Mouse (Mus musculus): ENCODE results near the gene Acap1. TPM values are rescaled to one million over a fixed set of nuclear protein-coding genes. Genes with fewer than 3 reads are reported as not detected.

Gene Acap1
- polyA plus RNA-seq (2014; fragmentation: Illumina TruSeq; extraction: RNeasy Lipid Tissue Mini Kit (QIAGEN cat#74804); ENCODE audit: low read depth, low replicate concordance): 0.57 TPM

GRCm38 (mm10) chr11:69895291-69895690 is at the start of gene Acap1:
Acap1 (minus strand) TSS chr11:69895539.

GRCm38 (mm10) chr11:69935137-69935879 is 40.0 kb upstream of the Acap1 start, which contains the start of gene Ybx2:
Ybx2 (plus strand) TSS chr11:69935796.

GRCm38 (mm10) chr11:69921114-69922011 is 26.0 kb upstream of the Acap1 start, which contains the start of gene Eif5a:
Eif5a (minus strand) TSS chr11:69921958.

GRCm38 (mm10) chr11:69913554-69914371 is 18.4 kb upstream of the Acap1 start, which contains the start of gene Gps2:
Gps2 (plus strand) TSS chr11:69913888.

GRCm38 (mm10) chr11:69900471-69901405 is 5.4 kb upstream of the Acap1 start, which contains the start of the genes 2810408A11Rik and Neurl4:
2810408A11Rik (minus strand) TSS chr11:69900987.
Neurl4 (plus strand) TSS chr11:69901072.

GRCm38 (mm10) chr11:69880853-69881603 is 14.3 kb downstream of the Acap1 start, which contains the start of gene Kctd11:
Kctd11 (minus strand) TSS chr11:69881406.

GRCm38 (mm10) chr11:69877878-69878277 is 17.5 kb downstream of the Acap1 start, which contains the start of gene Tmem95:
Tmem95 (minus strand) TSS chr11:69878018.

GRCm38 (mm10) chr11:69858113-69858998 is 37.0 kb downstream of the Acap1 start, which contains the start of gene Tnk1:
Tnk1 (minus strand) TSS chr11:69858730.

GRCm38 (mm10) chr11:69846198-69846680 is 49.1 kb downstream of the Acap1 start, which contains the start of gene Plscr3:
Plscr3 (plus strand) TSS chr11:69846376.

GRCm38 (mm10) chr11:69837952-69838713 is 57.2 kb downstream of the Acap1 start, which contains the start of gene Tmem256:
Tmem256 (plus strand) TSS chr11:69838514.

GRCm38 (mm10) chr11:69837604-69837951 is 57.8 kb downstream of the Acap1 start, which contains the start of gene Nlgn2:
Nlgn2 (minus strand) TSS chr11:69837784.

Other genes with a start within 250 kb of the Acap1 start
- not detected for gene Sox15, start 240.2 kb downstream of the Acap1 start, polyA plus RNA-seq (2014; fragmentation: Illumina TruSeq; extraction: RNeasy Lipid Tissue Mini Kit (QIAGEN cat#74804); ENCODE audit: low read depth, low replicate concordance)
- 20.3 TPM for gene Mpdu1, start 232.9 kb downstream of the Acap1 start, polyA plus RNA-seq (2014; fragmentation: Illumina TruSeq; extraction: RNeasy Lipid Tissue Mini Kit (QIAGEN cat#74804); ENCODE audit: low read depth, low replicate concordance)
- gene Cd68, start 229.4 kb downstream of the Acap1 start, polyA plus RNA-seq (2014; fragmentation: Illumina TruSeq; extraction: RNeasy Lipid Tissue Mini Kit (QIAGEN cat#74804); ENCODE audit: low read depth, low replicate concordance): 2.6 TPM
- 463 TPM for gene Eif4a1, start 223.1 kb downstream of the Acap1 start, polyA plus RNA-seq (2014; fragmentation: Illumina TruSeq; extraction: RNeasy Lipid Tissue Mini Kit (QIAGEN cat#74804); ENCODE audit: low read depth, low replicate concordance)
- gene Senp3, start 213.5 kb downstream of the Acap1 start, polyA plus RNA-seq (2014; fragmentation: Illumina TruSeq; extraction: RNeasy Lipid Tissue Mini Kit (QIAGEN cat#74804); ENCODE audit: low read depth, low replicate concordance): 129 TPM
- gene Tnfsf13, start 209.8 kb downstream of the Acap1 start, polyA plus RNA-seq (2014; fragmentation: Illumina TruSeq; extraction: RNeasy Lipid Tissue Mini Kit (QIAGEN cat#74804); ENCODE audit: low read depth, low replicate concordance): 38.2 TPM
- gene Tnfsf12, start 199.7 kb downstream of the Acap1 start, polyA plus RNA-seq (2014; fragmentation: Illumina TruSeq; extraction: RNeasy Lipid Tissue Mini Kit (QIAGEN cat#74804); ENCODE audit: low read depth, low replicate concordance): 1.6 TPM
- 8.2 TPM for gene Tnfsfm13, start 199.4 kb downstream of the Acap1 start, polyA plus RNA-seq (2014; fragmentation: Illumina TruSeq; extraction: RNeasy Lipid Tissue Mini Kit (QIAGEN cat#74804); ENCODE audit: low read depth, low replicate concordance)
- gene Polr2a, start 136.9 kb downstream of the Acap1 start, polyA plus RNA-seq (2014; fragmentation: Illumina TruSeq; extraction: RNeasy Lipid Tissue Mini Kit (QIAGEN cat#74804); ENCODE audit: low read depth, low replicate concordance): 25.7 TPM
- gene Slc35g3, start 133.6 kb downstream of the Acap1 start, polyA plus RNA-seq (2014; fragmentation: Illumina TruSeq; extraction: RNeasy Lipid Tissue Mini Kit (QIAGEN cat#74804); ENCODE audit: low read depth, low replicate concordance): not detected
- gene Zbtb4, start 129.6 kb downstream of the Acap1 start, polyA plus RNA-seq (2014; fragmentation: Illumina TruSeq; extraction: RNeasy Lipid Tissue Mini Kit (QIAGEN cat#74804); ENCODE audit: low read depth, low replicate concordance): 17.7 TPM
- 4.0 TPM for gene Chrnb1, start 99.6 kb downstream of the Acap1 start, polyA plus RNA-seq (2014; fragmentation: Illumina TruSeq; extraction: RNeasy Lipid Tissue Mini Kit (QIAGEN cat#74804); ENCODE audit: low read depth, low replicate concordance)
- 9.5 TPM for gene Fgf11, start 93.7 kb downstream of the Acap1 start, polyA plus RNA-seq (2014; fragmentation: Illumina TruSeq; extraction: RNeasy Lipid Tissue Mini Kit (QIAGEN cat#74804); ENCODE audit: low read depth, low replicate concordance)
- 11.7 TPM for gene Tmem102, start 89.9 kb downstream of the Acap1 start, polyA plus RNA-seq (2014; fragmentation: Illumina TruSeq; extraction: RNeasy Lipid Tissue Mini Kit (QIAGEN cat#74804); ENCODE audit: low read depth, low replicate concordance)
- gene Gm39566, start 80.2 kb downstream of the Acap1 start, polyA plus RNA-seq (2014; fragmentation: Illumina TruSeq; extraction: RNeasy Lipid Tissue Mini Kit (QIAGEN cat#74804); ENCODE audit: low read depth, low replicate concordance): not detected
- not detected for gene Spem2, start 77.1 kb downstream of the Acap1 start, polyA plus RNA-seq (2014; fragmentation: Illumina TruSeq; extraction: RNeasy Lipid Tissue Mini Kit (QIAGEN cat#74804); ENCODE audit: low read depth, low replicate concordance)
- gene Spem1, start 73.4 kb downstream of the Acap1 start, polyA plus RNA-seq (2014; fragmentation: Illumina TruSeq; extraction: RNeasy Lipid Tissue Mini Kit (QIAGEN cat#74804); ENCODE audit: low read depth, low replicate concordance): not detected
- gene Nlgn2, start 57.8 kb downstream of the Acap1 start, polyA plus RNA-seq (2014; fragmentation: Illumina TruSeq; extraction: RNeasy Lipid Tissue Mini Kit (QIAGEN cat#74804); ENCODE audit: low read depth, low replicate concordance): 0.88 TPM
- 18.5 TPM for gene Tmem256, start 57.0 kb downstream of the Acap1 start, polyA plus RNA-seq (2014; fragmentation: Illumina TruSeq; extraction: RNeasy Lipid Tissue Mini Kit (QIAGEN cat#74804); ENCODE audit: low read depth, low replicate concordance)
- gene Plscr3, start 49.2 kb downstream of the Acap1 start, polyA plus RNA-seq (2014; fragmentation: Illumina TruSeq; extraction: RNeasy Lipid Tissue Mini Kit (QIAGEN cat#74804); ENCODE audit: low read depth, low replicate concordance): 0.98 TPM
- 5.4 TPM for gene Tnk1, start 36.8 kb downstream of the Acap1 start, polyA plus RNA-seq (2014; fragmentation: Illumina TruSeq; extraction: RNeasy Lipid Tissue Mini Kit (QIAGEN cat#74804); ENCODE audit: low read depth, low replicate concordance)
- not detected for gene Tmem95, start 17.5 kb downstream of the Acap1 start, polyA plus RNA-seq (2014; fragmentation: Illumina TruSeq; extraction: RNeasy Lipid Tissue Mini Kit (QIAGEN cat#74804); ENCODE audit: low read depth, low replicate concordance)
- 2.9 TPM for gene Kctd11, start 14.1 kb downstream of the Acap1 start, polyA plus RNA-seq (2014; fragmentation: Illumina TruSeq; extraction: RNeasy Lipid Tissue Mini Kit (QIAGEN cat#74804); ENCODE audit: low read depth, low replicate concordance)
- 3.7 TPM for gene 2810408A11Rik, start 5.4 kb upstream of the Acap1 start, polyA plus RNA-seq (2014; fragmentation: Illumina TruSeq; extraction: RNeasy Lipid Tissue Mini Kit (QIAGEN cat#74804); ENCODE audit: low read depth, low replicate concordance)
- 2.6 TPM for gene Neurl4, start 5.5 kb upstream of the Acap1 start, polyA plus RNA-seq (2014; fragmentation: Illumina TruSeq; extraction: RNeasy Lipid Tissue Mini Kit (QIAGEN cat#74804); ENCODE audit: low read depth, low replicate concordance)
- 18.3 TPM for gene Gps2, start 18.3 kb upstream of the Acap1 start, polyA plus RNA-seq (2014; fragmentation: Illumina TruSeq; extraction: RNeasy Lipid Tissue Mini Kit (QIAGEN cat#74804); ENCODE audit: low read depth, low replicate concordance)
- gene Eif5a, start 26.4 kb upstream of the Acap1 start, polyA plus RNA-seq (2014; fragmentation: Illumina TruSeq; extraction: RNeasy Lipid Tissue Mini Kit (QIAGEN cat#74804); ENCODE audit: low read depth, low replicate concordance): 144 TPM
- 22.3 TPM for gene Ybx2, start 40.3 kb upstream of the Acap1 start, polyA plus RNA-seq (2014; fragmentation: Illumina TruSeq; extraction: RNeasy Lipid Tissue Mini Kit (QIAGEN cat#74804); ENCODE audit: low read depth, low replicate concordance)
- 0.98 TPM for gene Slc2a4, start 52.6 kb upstream of the Acap1 start, polyA plus RNA-seq (2014; fragmentation: Illumina TruSeq; extraction: RNeasy Lipid Tissue Mini Kit (QIAGEN cat#74804); ENCODE audit: low read depth, low replicate concordance)
- gene Cldn7, start 69.2 kb upstream of the Acap1 start, polyA plus RNA-seq (2014; fragmentation: Illumina TruSeq; extraction: RNeasy Lipid Tissue Mini Kit (QIAGEN cat#74804); ENCODE audit: low read depth, low replicate concordance): 214 TPM
- 55.0 TPM for gene Ctdnep1, start 85.6 kb upstream of the Acap1 start, polyA plus RNA-seq (2014; fragmentation: Illumina TruSeq; extraction: RNeasy Lipid Tissue Mini Kit (QIAGEN cat#74804); ENCODE audit: low read depth, low replicate concordance)
- gene Elp5, start 87.0 kb upstream of the Acap1 start, polyA plus RNA-seq (2014; fragmentation: Illumina TruSeq; extraction: RNeasy Lipid Tissue Mini Kit (QIAGEN cat#74804); ENCODE audit: low read depth, low replicate concordance): 5.0 TPM
- 508 TPM for gene Gabarap, start 95.6 kb upstream of the Acap1 start, polyA plus RNA-seq (2014; fragmentation: Illumina TruSeq; extraction: RNeasy Lipid Tissue Mini Kit (QIAGEN cat#74804); ENCODE audit: low read depth, low replicate concordance)
- gene Phf23, start 100.2 kb upstream of the Acap1 start, polyA plus RNA-seq (2014; fragmentation: Illumina TruSeq; extraction: RNeasy Lipid Tissue Mini Kit (QIAGEN cat#74804); ENCODE audit: low read depth, low replicate concordance): 22.4 TPM
- gene Dvl2, start 105.1 kb upstream of the Acap1 start, polyA plus RNA-seq (2014; fragmentation: Illumina TruSeq; extraction: RNeasy Lipid Tissue Mini Kit (QIAGEN cat#74804); ENCODE audit: low read depth, low replicate concordance): 0.63 TPM
- gene Acadvl, start 119.9 kb upstream of the Acap1 start, polyA plus RNA-seq (2014; fragmentation: Illumina TruSeq; extraction: RNeasy Lipid Tissue Mini Kit (QIAGEN cat#74804); ENCODE audit: low read depth, low replicate concordance): 9.9 TPM
- gene Dlg4, start 121.4 kb upstream of the Acap1 start, polyA plus RNA-seq (2014; fragmentation: Illumina TruSeq; extraction: RNeasy Lipid Tissue Mini Kit (QIAGEN cat#74804); ENCODE audit: low read depth, low replicate concordance): 1.0 TPM
- gene Asgr1, start 158.5 kb upstream of the Acap1 start, polyA plus RNA-seq (2014; fragmentation: Illumina TruSeq; extraction: RNeasy Lipid Tissue Mini Kit (QIAGEN cat#74804); ENCODE audit: low read depth, low replicate concordance): not detected
- not detected for gene Asgr2, start 197.1 kb upstream of the Acap1 start, polyA plus RNA-seq (2014; fragmentation: Illumina TruSeq; extraction: RNeasy Lipid Tissue Mini Kit (QIAGEN cat#74804); ENCODE audit: low read depth, low replicate concordance)
- gene Mgl2, start 234.8 kb upstream of the Acap1 start, polyA plus RNA-seq (2014; fragmentation: Illumina TruSeq; extraction: RNeasy Lipid Tissue Mini Kit (QIAGEN cat#74804); ENCODE audit: low read depth, low replicate concordance): 5.0 TPM